Mouse (Mus musculus) thymus, adult 2 months (tissue): ENCODE data around the gene Xxylt1.

Experiments
- CTCF ChIP-seq: fragments of 200-500 bp; IDR thresholded peaks from 2 replicates; pipeline ENCODE4 v1.5.1; 2012; ENCODE audit warnings: mild to moderate bottlenecking, control low read depth, low read length, moderate library complexity, borderline replicate concordance; ENCODE audit not compliant: control insufficient read depth, poor library complexity, insufficient read depth; ENCODE audit errors: extremely low read depth
- POLR2A ChIP-seq: fragments of 200-500 bp; IDR thresholded peaks from 2 replicates; pipeline ENCODE4 v1.6.1; 2012; ENCODE audit warnings: mild to moderate bottlenecking, low read length, control low read depth, moderate library complexity; ENCODE audit not compliant: control insufficient read depth, poor library complexity, insufficient read depth; ENCODE audit errors: extremely low read depth

- TF ChIP-seq CTCF: no peak
- TF ChIP-seq POLR2A: no peak
Measured at GRCm38 (mm10) chr16:30915611-30916220, 165.5 kb downstream of the Xxylt1 start.
